Mouse (Mus musculus) inflammation-experienced regulatory T-cells (primary cell): ENCODE measurements around the gene Gm9008. TPM values are rescaled to one million over a fixed set of nuclear protein-coding genes. Genes with fewer than 3 reads are reported as not detected.

Experiments
- polyA plus RNA-seq, 2 experiments: library from polyadenylated mRNA; unstranded; fragments of 100-300 nt; shearing (Covaris generic); gene quantifications; one replicate each; pipeline ENCODE4 v1.2.1; 2017

The Gm9008 gene
- under 1 TPM; 0.18 to 0.21 TPM for polyA plus RNA-seq

GRCm38 (mm10) chr6:76497054-76497835 is at the start of gene Gm9008:
Gene Gm9008, minus strand, starts transcription at chr6:76497784.

